Mouse (Mus musculus) kidney, adult 2 months (tissue): Measurements from ENCODE around the gene Gm47791.

Source experiments
- CTCF ChIP-seq: fragments of 200-500 bp; conservative IDR thresholded peaks from 2 replicates; pipeline ENCODE4 v1.5.1; 2011; ENCODE audit warnings: low read depth, mild to moderate bottlenecking, control low read depth, low read length, moderate library complexity, mixed read lengths; ENCODE audit not compliant: insufficient read depth, insufficient read length
- POLR2A ChIP-seq: fragments of 200-500 bp; IDR thresholded peaks from one replicate; pipeline ENCODE4 v1.6.1; 2011; ENCODE audit warnings: low read depth, low read length, control low read depth

DNA sequence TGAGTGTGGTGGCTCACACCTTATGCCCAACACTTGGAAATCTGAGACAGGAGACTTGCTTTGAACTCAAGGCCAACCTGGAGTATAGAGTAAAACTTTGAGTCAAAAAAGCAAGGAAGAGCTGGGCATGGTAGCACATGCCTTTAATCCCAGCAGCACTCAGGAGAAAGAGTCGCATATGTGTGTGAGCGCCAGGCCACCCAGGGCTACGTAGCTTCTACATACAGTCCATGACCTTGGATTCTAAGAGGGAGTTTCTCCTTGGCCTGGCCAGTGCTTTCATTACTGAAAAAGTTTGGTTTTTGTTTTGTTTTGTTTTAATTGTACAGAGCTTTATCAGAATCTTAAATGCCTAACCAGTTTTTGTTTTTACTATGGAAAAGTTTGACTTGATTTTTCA is 27.1 kb downstream of the Gm47791 start:
- TF ChIP-seq CTCF = no peak
- TF ChIP-seq POLR2A = no peak
